Mouse (Mus musculus): Measurements from ENCODE around the gene Sebox.

DNA sequence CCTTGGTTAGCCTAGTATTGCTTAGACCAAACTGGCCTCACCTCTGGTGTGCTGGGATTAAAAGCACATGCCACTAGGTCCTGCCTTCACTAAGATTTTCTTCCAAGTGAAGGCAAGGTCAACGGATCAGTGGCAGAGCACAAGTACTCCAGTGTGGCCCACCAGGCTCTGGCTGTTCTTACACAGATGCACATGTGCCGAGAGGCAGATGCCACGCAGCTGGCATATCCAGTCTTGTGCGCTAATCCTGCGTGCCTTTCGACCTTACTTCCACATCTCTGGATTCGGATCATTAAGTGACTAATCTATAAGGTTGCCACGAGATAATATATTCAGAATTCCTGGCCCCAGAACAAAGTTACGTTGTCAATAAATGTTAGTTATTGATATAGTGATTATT lies 38.1 kb upstream of the Sebox start:
- TF ChIP-seq POLR2A (IDR thresholded peaks at IDR 0.05; ENCODE audit: insufficient read depth, low read length) (no peak), CTCF (IDR thresholded peaks at IDR 0.05; ENCODE audit: low read depth, low read length) (no peak)
